Mouse (Mus musculus) lung, postnatal 36 days (tissue): ENCODE measurements around the gene D430041D05Rik.
A peak's percentile ranks its signal among the peaks of the same experiment; 100 is the strongest.
"Not testable (repeated sequence)": the region's sequence is repeated elsewhere in the genome, so short reads cannot be mapped to it uniquely, and the experiment has no call there.

ENCODE experiments used
- DNase-seq: peaks from one replicate; pipeline ENCODE4 v3.0.0; 2022; ENCODE audit warnings: mixed read lengths

D430041D05Rik gene

DNA sequence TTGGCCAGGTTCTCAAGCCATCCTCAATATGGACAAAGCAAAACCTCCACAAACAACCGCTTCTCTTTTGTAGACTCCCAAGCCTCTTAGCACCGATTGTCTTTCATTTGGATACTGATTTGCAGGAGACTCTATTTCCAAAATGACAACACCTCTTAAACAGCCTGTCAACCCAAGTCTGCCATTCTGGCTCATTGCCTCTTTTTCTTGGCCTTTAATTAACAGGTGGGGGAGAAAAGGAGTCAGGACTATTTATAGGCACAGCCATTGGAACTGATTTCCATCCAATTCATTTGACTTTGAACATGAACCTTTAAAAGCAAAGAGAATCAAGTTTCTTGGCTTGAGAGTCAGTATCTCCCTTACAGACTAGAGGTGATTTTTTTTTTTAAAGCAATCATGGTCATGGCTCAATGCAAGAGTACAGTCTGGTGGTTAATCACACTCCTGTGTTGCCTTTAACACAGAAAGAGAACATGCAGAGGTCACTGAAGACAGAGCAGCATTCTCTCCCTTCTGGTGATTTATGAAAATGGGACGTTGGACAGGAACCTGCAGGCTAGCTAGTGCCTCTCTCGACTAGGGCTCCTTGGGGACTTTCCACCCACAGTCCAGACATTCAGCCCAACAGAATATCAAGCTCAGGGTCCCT, 262.8 kb downstream of the D430041D05Rik start:
- no peak for DNase-seq

- no peak for DNase-seq
Observed at GRCm38 (mm10) chr2:104145983-104146382, 264.8 kb downstream of the D430041D05Rik start.

GRCm38 (mm10) chr2:104144004-104144403, 266.8 kb downstream of the D430041D05Rik start:
- no peak for DNase-seq

DNA sequence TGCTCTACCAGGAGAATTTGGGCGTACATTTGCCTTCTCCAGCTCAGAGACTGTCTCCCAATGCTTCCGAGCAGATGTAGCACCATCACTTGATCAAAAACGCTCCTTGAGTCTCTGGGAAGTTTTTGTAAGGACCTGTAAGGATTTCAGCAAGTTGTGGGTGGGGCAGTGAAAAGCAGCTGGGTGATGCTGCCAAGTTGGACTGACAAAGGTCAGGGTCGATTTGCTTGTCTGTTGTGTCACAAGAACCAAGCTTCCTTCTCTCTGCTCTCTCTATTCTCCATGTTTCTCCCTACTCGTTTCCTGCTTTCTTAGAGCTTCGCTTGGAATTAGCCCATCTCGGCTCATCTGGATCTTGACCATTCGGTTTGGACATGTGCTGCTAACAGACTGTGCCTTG, 268.7 kb downstream of the D430041D05Rik start:
- no peak for DNase-seq

GRCm38 (mm10) chr2:104135920-104136319, 274.9 kb downstream of the D430041D05Rik start:
- no peak for DNase-seq

GRCm38 (mm10) chr2:104134150-104135056, 276.4 kb downstream of the D430041D05Rik start:
- peak; percentile 85 for DNase-seq

DNA sequence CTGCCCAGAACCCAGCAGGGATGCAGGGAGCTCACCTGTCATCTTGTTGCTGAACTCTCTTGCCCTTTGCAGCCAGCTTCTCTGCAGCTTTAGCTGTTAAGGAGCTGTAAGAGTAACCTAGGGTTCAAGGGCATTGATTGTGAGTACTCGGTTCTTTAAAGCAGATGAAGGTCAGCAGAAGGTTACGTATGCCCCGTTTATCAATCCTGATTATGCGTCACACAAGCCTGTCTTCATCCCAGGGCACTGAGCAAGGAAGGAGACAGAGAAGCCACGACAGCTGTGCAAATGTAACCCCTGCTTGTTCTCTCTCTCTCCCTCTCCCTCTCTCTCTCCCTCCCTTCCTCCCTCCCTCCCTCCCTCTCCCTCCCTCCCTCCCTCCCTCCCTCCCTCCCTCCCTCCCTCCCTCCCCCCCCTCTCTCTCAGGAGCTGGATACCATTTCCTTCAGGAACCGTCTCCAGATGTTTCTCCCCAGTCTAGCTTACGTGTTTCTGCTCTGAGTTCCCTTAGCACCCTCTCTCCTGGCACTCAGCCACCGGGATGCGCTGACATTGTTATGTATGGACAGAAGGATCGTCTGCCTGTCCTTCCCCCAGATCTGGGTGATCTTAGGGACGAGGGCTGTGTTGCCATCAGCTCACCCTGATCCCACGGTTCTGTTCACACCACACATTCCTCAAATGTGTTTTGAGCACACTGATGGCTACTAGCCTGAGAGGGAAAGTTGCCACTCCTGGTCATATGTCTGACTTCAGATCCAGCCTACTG, 277.6 kb downstream of the D430041D05Rik start:
- no peak for DNase-seq

DNA sequence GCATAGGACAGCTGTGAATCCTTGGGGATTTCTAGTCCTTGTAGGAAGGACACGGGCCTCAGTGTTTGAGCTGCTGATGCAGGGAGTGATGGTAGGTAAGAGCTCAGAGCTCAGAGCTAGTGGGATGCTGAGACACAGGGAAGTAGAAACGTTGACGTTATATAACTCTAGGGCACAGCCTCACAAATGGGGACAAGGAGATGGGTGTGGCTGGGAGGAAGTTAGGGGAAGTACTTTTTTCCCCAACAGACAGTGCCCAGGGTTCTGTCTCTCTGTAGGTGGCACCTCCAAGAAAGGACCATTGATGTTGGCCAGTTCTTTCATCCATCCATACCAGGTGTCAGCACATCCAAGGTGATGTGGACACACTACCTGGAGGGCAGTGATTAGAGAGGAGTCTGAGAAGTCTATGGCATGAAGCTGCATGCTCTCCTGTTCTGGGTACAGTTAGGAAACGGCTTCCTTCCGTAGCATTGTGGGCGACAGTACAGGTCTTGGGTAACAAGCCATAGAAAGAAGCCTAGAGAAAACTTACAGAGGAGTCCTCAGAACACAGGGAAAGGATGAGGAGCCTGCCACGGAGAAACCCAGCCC, 278.4 kb downstream of the D430041D05Rik start:
- no peak for DNase-seq

- DNase-seq = peak; percentile 40
Observed at GRCm38 (mm10) chr2:104130969-104131368, 279.8 kb downstream of the D430041D05Rik start.

GRCm38 (mm10) chr2:104130165-104130564, 280.6 kb downstream of the D430041D05Rik start:
- no peak for DNase-seq

DNA sequence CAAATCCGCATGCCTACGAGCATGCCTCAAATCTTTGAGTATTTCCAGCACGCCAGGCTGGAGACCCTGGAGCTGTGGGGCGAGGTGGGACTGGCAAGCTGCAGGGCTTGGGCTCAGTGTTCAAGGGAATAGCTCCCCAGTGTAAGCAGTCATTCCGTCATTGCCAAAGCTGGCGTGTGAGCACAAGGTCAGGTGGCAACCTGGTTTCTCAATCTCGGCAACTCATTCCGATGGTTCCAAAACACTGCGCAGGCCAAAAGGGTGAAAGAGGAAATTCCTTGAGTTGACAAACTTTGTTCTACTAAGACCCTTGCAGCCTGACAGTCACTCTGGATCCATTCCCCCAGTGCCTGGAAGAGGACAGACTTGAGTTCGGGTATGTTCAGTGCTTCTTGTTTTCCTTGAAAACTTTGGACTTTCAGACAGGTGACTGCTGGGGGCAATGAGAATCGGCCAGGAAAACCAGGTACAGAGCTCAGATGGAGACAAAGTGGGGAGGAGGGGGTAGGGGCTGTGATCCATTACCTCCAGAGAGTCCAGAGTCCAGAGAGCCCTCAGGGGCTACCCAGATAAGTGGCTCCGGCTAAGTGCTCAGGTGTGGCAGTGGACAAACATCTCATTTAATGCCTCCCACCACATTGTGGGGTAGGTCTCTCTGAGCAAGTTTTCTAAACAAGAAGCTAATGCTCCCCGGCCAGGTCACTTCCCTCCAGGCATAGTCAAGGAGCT, 281.8 kb downstream of the D430041D05Rik start:
- DNase-seq = peak; percentile 54

DNA sequence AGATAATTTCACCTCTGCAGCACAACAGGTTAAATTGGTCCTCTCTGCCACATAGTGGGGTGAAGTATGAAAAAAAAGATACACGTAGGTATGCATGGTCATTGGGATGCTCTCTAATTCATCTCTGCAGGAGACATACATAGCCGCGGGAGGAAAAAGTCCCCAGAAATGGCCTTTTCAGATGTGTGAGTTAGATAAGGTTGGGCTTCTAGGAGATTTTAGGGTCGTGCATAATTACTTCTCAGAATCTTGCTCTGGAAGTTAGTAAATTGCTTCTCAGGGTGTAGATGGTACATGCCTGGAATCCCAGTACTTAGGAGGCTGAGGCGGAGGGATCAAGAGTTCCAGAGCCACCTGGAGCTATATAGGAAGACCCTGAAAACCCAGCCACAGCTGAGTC, 286.7 kb downstream of the D430041D05Rik start:
- no peak for DNase-seq

DNA sequence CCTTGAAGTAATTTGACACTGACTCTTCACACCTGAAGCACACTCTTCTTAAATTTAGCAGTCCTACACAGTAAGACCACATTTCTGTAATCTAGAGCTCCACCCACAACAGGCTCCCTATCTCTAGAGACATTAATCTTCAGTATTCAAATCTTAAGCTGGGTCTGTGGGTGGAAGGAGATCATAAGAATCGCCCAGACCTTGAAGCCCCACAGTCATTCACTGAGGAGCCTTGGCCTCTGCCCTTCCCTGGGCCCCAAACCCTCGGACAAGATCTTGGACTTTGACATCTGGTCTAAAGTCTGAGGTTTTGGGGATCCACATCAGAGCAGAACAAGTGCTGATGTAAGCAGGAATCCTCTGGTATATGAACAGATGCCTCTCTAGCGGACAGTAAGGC, 287.3 kb downstream of the D430041D05Rik start:
- no peak for DNase-seq

DNA sequence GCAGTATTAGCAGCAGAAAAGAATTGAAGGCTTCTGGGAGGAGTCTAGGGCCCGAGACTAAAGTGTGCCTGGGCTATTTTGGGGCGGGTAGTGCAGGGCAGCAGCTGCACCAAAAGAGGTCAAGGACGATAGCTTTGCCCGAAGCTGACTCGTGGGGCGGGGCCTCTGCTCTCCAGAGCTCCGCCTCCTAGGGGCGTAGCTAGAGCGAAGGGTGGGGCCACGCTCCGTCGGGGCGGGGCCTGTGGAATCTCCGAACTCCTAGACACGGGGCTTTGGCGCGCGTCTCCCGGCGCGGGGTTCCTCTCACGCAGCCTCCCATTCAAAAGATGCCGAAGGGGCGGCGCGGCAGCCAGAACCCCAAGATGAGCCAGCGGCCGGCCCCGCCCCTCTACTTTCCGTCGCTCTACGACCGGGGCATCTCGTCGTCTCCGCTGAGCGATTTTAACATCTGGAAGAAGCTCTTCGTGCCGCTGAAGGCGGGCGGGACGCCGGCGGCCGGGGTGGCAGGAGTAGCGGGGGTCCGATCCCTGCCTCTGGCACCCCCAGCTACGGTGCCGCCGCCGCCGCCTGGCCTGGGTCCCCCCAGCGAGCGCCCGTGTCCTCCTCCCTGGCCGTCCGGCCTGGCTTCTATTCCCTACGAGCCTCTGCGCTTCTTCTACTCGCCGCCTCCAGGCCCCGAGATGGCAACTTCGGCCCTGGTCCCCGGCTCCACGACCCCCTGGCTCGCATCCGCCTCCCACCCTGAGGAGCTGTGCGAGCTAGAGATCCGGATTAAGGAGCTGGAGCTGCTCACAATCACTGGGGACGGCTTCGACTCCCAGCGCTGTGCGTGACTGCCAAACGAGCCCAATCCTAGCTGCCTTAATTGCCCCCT, 288.1 kb downstream of the D430041D05Rik start, which contains the start of gene A930018P22Rik:
TSS of gene A930018P22Rik (plus strand) at position 265 of the 874 bp plus-strand sequence.
- peak; percentile 94 for DNase-seq

DNA sequence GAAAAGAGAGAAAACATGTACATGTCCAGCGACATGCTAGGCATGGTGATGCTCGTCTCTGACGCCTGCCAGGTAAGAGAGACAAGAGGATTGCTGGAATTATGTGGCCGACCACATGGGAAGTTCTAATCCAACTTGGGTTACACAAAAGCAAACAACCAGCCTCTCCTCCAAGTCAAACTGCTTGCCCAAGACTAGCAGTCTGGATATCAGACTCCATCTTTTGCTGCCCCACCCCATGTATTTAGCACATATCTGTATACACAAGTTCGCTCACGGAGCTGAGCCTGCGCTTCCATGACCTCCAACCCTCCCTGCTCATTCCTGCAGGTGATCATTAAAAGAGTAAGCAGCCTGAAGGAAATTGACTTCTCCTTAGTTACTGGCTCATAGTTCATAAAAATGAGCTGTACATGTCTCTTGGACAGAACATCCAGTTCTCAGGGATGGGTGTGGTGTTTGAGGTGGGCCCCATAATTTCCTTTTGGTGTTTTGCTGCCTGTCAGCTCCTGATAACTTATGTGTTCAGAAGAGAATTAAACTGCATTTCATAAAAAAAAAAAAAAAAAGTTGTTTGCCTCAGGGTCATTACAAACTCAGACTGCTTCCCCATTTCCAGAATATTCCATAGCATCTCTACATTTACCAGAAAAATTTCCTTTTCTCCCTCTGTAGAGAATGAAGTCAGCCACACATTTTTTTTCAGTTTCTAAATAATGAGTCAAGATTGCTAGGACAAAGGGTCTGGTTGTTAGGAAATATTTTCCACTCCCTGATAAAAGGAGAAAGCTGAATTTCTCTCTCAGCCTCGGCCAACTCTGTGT, 288.9 kb downstream of the D430041D05Rik start:
- DNase-seq = no peak

- DNase-seq = no peak
Observed at GRCm38 (mm10) chr2:104120312-104120711, 290.5 kb downstream of the D430041D05Rik start.

GRCm38 (mm10) chr2:104119097-104119496, 291.7 kb downstream of the D430041D05Rik start:
- DNase-seq = no peak

GRCm38 (mm10) chr2:104117173-104117572, 293.6 kb downstream of the D430041D05Rik start:
- DNase-seq = not testable (repeated sequence)

DNA sequence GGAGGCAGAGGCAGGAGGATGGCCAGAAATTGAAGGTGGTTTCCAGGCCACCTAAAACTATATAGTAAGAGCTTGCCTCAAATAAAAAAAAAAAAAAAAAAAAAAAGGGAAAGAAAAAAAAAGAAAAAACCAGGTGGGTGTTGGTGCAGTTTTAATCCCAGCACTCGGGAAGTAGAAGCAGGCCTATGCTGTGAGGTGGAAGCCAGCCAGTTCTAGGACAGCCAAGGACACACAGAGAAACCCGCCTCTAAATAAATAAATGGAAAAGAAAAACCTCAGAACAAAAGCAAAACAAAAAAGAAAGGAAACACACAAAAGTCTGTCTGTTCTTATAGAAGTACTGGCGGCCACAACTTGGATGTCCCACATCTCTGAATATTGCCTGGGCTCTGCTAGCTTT, 295.9 kb downstream of the D430041D05Rik start:
- DNase-seq = no peak

GRCm38 (mm10) chr2:104113563-104113962, 297.2 kb downstream of the D430041D05Rik start:
- not testable (repeated sequence) for DNase-seq
